Mouse (Mus musculus) frontal cortex, postnatal 25 days (tissue): ENCODE measurements at regions not wholly inside any gene's neighbourhood (a gene's known extent, or its start where the extent isn't known, plus 50 kb on each side); places are given as distances from the start of the nearest gene placed in this dataset.

Experiments
- DNase-seq, 2 experiments: peaks; one replicate each; pipeline ENCODE4 v3.0.0; 2022; ENCODE audit warnings: low spot score in 2 of 2

DNA sequence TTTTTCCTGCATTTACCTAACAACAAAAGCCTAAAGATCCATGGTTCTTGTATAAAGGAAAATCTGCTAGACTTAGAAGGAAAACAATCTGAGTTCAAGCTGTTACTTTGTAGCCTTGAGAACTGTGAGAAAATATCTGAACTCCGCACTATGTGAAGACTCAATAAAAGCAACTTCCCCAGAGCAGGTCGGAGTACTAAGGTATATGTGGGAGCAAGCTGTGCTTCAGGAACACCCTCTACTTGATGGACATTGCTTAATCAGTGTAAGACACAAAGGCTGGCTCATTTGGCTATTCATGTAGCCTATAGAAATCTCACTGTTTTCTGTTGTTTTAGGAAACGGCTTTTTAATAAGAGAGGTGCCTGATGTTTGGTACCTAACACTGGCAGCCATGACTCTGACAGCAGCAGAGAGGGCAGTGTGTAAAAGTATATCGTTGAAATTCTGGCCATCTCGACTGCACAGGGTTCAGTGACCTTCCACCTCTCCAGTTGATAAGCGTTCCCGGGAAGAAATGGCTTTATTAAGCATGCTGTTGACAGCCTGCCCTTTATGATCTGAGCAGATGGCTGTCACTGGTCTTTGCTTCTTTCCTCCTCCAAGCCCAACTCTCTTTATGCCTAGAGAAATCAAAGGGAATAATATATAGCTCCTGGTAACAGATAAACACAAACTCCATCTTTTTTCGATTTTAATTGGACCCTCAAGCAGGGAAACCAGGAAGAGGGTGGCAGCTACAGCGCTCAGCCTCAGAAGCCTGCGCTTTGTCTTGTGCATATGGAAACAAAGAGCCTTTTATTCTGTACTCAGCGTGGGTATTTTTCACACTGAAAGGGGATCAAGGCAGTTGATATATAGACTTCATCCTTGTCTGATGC is 443.7 kb upstream of the Sel1l start:
- DNase-seq: no peak

DNA sequence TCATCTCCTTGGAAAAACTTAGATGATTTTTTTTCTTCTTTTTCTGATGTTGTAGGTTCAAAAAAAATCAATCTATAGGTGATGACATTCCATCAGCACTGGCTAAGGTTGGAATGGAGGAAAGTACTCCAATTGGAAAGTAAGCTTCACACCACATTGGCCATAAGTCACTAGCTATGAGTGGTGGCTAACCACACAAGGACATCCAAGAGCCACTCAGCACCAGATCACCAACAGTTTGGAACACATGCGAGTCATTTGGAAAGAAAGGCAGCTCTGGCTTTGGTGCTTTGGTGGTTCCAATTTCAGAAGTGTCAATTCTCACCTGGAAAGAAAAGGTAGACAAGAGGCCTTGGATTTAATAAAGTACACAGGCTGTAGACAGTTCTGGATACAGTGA is 442.5 kb upstream of the Sel1l start:
- DNase-seq: no peak

DNA sequence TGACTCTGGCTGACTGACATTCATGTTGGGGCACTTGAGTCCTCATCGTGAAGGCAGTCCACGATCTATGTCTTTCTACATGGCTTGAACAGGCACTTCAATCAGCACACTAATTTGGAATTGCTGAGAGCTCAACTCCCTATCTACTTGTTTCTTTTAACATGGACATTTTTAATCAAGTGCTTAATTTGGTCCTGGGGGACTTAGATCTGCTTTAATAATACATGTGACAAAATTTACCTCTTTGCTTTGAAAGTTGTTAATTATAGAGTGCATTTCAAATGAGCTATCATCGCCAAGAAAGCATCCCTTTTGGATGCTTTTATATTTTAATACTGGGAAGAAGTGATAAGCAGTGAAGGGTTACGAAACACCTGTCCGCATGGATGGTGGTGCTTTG is 436.6 kb upstream of the Sel1l start:
- no peak for DNase-seq

DNA sequence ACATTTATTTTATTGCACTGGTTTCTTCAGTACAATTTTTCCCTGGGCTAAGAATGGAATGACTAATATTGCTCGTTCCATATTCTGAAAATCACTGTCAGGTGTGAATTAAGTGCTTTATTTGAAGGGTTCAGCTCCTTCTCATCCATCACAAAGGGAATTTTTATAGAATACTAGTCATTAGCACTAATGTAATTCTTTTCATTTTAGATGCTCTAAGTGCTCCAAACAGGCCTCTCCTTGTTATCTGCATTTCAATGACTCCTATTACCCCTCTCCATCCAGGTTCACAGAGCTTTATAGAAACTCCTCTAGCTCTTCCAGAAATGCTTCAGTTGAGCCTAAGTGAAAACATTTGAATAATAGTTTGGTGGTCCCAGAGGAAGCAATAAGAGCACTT is 431.5 kb upstream of the Sel1l start:
- DNase-seq: no peak

DNA sequence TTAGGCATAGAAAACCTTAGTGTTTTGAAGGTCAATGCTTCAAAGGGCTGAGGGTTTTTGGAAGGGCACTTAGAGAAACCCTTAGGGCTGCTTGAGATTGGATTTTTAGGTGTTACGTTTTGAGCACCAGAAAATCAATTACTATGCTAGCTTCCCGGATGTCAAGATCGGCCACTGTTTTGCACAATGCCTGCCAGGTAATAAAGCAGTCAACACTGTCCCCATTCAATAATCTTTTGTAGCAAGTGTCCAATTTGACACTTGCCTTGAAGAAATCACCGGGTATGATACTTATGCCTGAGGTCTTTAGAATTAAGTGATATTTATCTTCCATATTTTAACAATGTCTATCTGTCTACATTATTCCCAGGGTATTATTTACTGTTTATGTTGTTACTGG is 403.0 kb upstream of the Sel1l start:
- no peak for DNase-seq

DNA sequence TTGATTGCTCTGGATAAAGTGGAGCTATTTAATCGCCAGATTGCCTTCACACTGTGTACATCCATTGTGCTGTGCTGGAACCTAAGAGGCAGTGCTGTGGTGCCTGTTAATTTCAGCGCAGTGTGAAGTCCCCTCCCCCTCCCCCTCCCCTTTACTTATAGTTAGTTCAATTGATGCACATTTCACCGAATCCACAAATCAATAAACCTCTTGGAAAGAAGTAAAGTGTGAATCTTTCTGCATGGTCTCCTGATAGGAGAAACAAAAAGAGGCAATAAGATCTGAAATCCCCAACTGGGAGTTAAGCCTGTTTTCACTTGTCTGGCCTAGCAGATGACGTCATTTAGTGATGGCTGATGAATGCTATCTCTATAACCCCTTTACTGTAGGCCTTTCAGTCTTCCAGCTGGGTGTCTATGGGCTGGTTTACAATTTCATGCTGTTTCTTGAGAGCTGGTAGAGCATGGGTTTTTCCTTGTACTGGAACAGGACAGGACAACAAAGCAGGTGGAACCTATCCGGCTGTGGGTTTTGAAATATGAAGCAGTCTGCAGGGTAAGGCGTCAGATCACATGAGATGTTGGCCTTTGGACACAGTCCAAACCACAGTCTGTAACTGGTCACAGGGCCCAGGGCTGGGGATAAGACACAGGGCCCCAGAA is 398.0 kb upstream of the Sel1l start:
- DNase-seq: no peak

DNA sequence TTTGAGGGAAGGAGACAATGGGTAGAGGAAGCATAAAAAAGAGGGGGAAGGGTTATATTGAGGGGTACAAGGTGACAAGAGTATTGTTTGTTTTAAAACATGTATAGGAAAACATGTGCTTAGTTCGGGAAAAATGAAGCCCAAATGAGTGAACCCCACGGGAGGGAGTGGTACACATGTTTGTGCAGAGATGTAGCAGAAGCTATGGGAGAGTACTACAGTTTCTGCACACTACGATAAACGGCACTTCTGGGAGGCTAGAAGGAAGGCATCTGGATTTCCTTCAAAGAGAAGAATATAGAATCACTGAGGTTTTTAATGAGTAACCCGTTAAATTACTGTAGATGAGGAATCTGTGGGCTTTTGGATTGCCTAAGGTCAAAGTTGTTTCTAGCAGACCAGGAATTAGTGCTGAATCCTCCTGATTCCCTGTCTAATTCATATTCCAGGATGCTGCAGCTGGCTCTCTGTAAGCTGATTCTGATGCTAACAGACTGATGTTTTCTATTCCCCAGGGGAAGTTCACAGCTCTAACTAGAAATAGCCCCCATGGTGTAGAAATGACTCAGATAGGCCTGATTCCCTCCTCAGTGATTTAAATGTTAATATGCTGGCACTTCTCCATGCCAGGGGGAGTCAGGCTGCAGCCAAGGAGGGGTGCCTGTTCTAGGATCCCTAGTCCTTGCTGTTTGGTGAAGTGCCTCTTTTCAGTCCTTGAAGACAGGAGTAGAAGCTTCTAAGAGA is 391.2 kb upstream of the Sel1l start:
- DNase-seq: no peak

DNA sequence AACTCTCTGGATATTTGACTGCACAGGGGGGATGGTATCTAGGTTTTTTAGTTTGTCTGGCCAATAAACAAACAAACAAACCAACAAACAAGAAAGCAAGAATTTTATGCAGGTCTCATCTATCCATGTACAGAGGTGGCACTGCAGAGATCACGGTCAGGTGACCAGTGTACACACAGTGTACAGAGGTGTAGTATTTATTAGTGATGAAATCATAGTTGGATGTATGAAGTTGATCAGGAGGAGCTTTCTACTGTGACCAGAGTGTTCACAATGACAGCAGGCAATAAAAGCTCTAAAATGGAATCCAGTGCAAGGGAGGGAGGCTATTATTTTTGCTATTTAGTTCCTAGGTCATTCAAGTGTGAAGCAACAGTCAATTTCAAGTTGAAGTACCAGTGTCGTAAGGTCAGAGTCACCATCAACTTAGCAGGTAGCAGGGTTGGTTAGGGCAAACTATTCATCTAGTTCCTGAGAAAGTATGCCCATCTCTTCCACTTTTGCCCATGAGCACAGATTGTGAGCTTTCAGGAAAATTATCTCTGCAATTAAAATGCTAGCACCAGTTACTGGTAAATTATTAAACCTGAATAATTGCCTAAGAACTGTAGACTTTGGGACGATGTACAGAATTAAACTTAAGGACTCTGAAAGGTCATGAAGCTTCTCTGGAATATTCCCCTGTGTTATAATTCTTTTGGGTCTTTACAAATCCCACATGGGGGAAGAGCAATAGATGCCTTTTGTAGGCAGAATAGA is 384.9 kb upstream of the Sel1l start:
- no peak for DNase-seq

DNA sequence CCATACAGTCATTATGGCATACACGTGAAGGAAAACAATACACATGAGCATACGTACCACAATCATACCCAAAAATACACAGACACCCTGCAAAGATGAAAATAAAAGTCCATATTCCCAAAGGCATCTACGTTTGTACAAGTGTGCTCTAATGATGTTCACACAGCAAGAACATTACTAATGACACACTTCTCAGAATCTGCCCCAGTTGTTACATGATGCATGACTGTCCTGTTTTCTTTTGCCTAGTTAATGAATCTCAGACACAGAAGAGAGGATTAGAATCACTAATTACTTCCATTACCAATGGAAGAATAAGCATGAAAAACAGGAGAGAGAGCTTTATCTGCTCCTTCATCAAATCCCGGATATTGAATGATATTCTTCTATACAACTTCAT is 379.6 kb upstream of the Sel1l start:
- no peak for DNase-seq

DNA sequence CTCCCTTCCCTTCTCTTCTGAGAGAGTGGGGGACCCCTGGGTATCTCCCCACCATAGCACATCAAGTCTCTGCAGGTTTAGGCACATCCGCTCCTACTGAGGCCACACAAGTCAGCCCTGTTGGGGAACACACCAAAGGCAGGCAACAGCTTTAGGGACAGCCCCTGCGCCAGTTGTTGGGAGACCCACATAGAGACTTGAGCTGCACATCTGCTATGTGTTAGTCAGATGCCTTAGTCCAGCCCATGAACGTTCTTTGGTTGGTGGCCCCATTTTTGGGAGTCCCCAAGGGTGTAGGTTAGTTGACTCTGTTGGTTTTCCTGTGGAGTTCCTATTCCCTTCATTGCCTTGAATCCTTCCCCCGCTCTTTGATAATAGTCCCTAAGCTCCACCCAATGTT is 354.4 kb upstream of the Sel1l start:
- no peak for DNase-seq

DNA sequence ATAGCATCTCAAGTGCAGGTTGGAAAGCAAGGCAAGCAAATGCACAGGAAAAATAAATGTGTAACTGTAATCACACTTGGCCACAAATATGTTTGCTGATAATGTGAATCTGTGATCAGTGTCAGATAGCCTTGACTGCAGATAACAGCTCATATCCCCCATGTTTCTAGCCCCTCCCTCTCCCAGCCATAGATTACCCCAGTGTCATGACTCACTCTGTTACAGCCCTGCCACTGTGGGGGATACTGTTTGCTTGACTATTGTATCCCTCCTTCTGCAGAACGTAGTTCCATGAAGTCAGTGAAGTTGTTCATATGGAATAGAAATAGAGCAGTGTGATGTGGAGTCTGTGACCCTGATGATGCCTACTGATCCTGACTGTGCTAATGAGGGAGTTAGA is 351.6 kb upstream of the Sel1l start:
- no peak for DNase-seq

DNA sequence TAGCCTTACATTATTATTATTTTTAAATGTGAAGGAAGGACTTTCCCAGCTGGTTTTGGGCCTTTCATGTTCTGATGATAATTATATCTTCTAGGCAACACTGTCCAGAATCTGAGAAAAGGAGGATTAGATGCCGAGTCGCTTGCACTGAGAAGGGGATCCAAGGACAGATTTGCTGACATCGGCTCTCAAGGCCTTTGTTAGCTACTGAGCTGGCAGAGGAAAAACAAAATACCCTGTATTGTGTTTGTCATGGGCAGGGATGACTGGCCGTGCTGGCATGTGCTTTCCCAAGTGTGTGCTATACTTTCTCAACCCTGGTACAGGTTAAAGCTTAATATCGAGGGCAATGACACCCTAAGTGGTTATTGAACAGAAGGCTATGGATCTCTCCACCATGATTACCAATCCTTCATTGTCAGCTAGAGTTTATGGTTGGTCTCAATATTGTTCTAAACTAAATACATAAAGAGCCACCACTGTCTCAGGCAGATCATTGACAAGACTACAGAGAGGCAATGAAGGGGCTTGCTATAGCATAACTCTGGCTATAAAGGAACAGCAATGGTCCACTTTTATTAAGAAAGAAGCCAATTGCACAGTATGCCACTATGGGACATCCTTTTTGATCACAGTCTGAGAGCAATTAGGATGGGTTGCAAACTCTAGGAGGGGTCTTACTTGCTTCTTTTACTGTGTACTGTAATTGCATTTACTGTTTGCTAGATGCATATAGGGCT is 350.0 kb upstream of the Sel1l start:
- DNase-seq: no peak

DNA sequence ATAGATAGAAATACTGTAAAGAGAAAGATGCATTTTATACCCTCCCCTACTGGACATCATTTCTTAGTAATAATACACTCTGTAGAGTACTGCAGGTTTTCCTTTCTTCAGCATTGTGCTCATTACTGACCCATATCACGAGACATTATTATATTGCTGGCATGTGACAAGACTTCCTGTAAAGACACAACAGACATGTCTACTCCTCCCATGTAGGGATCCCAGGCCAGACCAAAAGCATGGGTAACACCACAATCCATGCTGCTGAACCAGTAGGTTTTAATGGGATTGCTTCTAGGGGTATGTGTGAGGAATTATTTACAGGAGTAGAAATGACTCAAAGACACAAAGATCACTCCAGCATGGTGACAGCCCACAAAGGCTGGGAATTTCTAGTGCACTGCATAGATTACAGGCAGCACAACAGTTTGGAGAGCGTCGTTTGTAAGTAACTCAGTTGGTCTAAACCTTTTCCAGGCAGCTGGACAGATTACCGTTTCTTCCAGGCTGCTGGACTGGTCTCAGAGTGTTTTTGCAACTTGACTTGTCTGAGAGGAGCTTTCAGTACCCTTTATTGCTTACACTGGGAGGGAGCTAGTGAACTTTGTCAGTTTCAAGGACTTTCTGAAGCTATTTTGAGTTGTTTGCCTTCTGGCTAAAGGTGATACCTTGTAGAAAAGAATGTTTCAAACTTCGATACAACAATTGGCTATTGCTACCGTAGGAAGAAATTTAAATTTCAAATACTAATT is 345.2 kb upstream of the Sel1l start:
- DNase-seq: no peak

DNA sequence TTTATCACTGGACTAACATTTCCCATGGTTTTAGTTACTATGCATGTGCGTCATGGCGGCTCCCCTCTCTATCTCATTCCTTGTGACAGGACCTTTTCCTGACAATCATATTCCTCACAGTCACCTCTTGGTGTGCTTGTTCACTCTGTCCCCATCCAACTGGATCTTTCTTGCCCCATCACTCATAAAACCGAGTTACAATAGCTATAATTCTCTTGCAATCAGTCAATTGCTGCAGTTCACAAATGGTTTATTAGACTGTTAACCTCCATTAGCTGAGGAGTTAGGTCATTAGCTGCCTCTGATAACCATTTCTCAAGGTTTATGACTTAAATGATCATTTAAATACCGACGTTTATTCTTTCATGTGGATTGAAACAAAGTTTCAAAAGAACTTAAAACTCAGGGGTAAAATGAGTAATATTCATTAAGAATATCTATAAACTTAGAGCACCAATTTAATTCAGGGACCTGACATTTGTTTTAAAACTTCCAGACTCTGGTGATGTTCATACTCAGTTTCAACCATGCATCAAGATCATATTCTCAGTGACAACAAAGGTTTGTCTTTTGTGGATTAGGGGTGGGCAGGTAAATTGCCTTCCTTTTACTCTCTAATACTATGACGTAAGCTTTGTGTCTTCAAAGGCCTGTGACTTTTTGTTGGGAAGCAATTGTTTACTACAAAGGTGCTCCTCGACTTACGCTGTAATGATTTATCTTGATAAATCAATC is 344.4 kb upstream of the Sel1l start:
- no peak for DNase-seq

DNA sequence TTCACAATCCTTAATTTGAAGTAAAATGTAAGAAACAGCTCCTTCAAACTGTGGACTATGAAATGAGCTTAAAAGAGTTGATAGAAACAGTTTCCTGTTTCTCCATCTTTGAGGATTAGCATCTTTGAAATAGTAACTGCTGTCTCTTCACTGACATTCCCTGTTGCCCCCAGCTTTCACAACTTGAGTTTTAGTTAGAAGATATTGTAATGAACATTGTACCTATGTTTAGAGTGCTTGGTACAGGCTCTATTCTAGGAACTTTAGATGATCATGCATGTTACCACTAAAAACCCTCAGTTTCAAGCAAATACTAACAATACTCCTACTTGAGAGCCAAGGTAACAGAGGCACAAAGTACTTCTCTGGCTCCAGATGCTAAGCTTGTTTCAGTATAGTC is 340.1 kb upstream of the Sel1l start:
- DNase-seq: no peak

DNA sequence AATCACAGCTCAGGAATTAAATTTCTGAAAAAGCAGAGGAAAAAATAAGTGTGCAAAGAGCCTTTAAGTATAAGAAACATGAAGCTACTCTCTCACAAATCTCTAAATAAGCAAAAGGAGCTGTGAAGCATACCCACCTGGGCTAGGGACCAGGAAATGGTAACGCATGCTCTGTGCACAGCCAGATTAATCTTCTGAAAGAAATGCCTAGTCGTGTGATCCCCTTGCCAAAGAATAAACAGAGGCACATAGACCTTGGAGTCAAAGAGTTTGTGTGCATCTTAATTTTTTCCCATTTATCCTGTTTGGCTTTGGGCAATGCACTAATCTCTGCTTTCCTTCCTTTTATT is 338.2 kb upstream of the Sel1l start:
- no peak for DNase-seq

DNA sequence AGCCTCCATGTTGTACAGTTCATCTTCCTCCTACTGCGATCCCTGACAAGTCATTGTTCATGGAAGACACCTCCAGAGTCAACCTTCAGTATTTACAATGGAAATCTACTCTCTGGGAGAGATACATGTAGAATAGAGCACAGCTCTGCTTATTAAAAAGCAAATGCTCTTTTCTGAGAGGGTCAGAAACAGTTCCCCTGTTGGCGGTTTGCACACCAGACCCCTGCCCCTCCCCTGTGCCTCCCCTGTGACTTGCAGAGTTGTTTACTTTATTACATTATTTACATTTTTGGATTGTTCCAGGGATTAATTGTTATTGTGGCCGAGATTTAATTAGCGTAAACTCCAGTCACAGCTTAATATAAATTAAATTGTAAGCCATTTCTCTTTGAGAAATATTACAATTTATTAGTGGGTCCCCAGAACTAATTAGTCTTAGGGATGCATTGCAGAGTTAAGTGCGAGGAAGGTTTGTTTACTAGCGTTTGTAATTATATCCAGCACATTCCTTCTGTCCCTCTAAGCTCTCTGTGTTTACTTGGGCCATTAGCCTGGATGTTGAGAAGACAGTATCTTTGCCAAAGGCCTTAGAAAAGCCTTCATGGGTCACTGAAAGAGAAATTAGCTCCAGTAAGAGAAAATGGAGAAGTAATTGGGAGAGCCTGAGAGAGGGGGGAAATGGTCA is 337.6 kb upstream of the Sel1l start:
- no peak for DNase-seq

DNA sequence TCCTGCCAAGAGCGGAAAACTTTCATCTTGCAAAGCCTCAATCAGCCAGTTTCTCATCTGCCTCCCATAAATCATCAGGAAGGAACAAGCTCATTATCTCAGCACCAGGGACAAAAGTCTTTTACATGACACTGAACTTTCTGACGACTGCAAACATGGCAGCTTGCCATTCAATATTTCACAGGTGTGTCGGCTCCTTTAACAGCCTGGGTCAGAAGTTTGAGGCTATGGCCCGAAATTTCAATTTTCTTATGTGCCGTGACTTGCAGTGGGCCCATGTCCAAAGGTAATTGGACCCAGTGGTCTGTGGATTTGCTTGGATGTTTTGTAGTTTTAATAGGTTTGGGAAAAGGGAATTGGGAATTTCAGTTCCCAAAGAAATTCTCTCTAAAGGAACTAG is 330.3 kb upstream of the Sel1l start:
- no peak for DNase-seq

DNA sequence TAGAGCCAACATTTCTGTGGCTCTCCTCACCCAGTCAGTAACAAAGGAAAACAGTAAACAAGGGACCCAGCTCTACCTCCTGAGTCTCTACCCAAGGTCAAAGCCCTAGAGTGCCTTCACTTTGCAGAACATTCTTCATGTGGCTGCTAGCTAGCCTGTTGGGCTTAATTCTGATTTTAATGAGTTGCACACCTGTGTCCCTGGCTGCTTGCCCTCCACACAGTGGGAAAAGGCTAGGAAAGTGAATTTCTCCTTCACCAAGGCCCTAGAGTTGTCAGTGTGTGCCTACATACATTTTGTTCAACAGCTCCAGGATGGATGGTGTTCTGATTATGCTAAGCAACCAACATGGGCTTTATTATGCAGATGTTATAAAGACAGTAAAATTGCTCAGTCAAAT is 307.8 kb upstream of the Sel1l start:
- no peak for DNase-seq

DNA sequence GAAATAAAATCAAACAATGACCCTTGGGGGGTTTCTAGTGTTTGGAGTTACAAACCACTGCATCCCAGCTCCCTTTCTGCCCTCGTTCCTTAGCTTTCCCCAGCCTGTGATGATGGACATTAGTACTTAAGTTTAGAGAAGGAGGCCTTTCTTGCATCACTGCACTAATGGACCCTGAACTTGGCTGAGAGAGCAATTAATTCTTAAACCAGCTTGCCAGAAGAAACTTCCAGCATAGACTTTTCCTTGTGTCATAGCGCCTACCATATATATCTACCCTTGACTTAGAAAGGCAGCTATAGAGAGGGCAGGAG is 303.9 kb upstream of the Sel1l start:
- DNase-seq: no peak
